Mouse (Mus musculus) embryonic facial prominence, embryonic 12.5 days (tissue): ENCODE measurements around the gene Gpc6. TPM values are rescaled to one million over a fixed set of nuclear protein-coding genes. Genes with fewer than 3 reads are reported as not detected.

Source experiments
- ATAC-seq: fragments of 200-750 bp; cut with Nextera tagmentation; 2 replicates; pipeline ENCODE4 v1.8.0; 2017; ENCODE audit not compliant: insufficient number of reproducible peaks, insufficient read depth, low FRiP score, low TSS enrichment
- H3K27ac ChIP-seq: fragments of 300-500 bp; sonication (generic); 2 replicates; pipeline ENCODE4 v1.5.1; 2016; ENCODE audit warnings: mild to moderate bottlenecking
- H3K27me3 ChIP-seq: fragments of 300-500 bp; sonication (generic); 2 replicates; pipeline ENCODE4 v1.6.1; 2016; ENCODE audit warnings: mild to moderate bottlenecking, moderate library complexity
- H3K36me3 ChIP-seq: fragments of 300-500 bp; sonication (generic); 2 replicates; pipeline ENCODE4 v1.6.1; 2016; ENCODE audit warnings: mild to moderate bottlenecking
- H3K4me1 ChIP-seq: fragments of 300-500 bp; sonication (generic); 2 replicates; pipeline ENCODE4 v1.6.1; 2016
- H3K4me2 ChIP-seq: fragments of 300-500 bp; sonication (generic); replicated peaks from 2 replicates; pipeline ENCODE4 v1.6.1; 2016; ENCODE audit warnings: mild to moderate bottlenecking, moderate library complexity
- H3K4me3 ChIP-seq: fragments of 300-500 bp; sonication (generic); 2 replicates; pipeline ENCODE4 v1.5.1; 2016; ENCODE audit warnings: mild to moderate bottlenecking
- H3K9ac ChIP-seq: fragments of 300-500 bp; sonication (generic); 2 replicates; pipeline ENCODE4 v1.6.1; 2016; ENCODE audit warnings: mild to moderate bottlenecking, moderate library complexity
- H3K9me3 ChIP-seq: fragments of 300-500 bp; sonication (generic); 2 replicates; pipeline ENCODE4 v1.6.1; 2016; ENCODE audit warnings: mild to moderate bottlenecking, moderate library complexity
- WGBS: fragments of 180-500 bp; shearing (Covaris S2); methylation state at CpG from one replicate; pipeline ENCODE4 v1.1.7; 2016; 5-methylcytosine and 5-hydroxymethylcytosine counted together
- polyA plus RNA-seq: library from polyadenylated mRNA; unstranded; fragments of >200 nt; fragmentation: Nextera tagmentation; extraction: Ambion mirVana; gene quantifications from 2 replicates; pipeline ENCODE4 v1.2.1, GENCODE M21; 2016

Gpc6 gene
- polyA plus RNA-seq, 1 experiment from 2014 or later, result 76.9 TPM

GRCm38 (mm10) chr14:117695565-117695964, 770.5 kb downstream of the Gpc6 start:
- no peak overlapping the region for H3K27ac ChIP-seq
- no peaks in the 10 kb centered on the region for H3K27me3 ChIP-seq
- H3K36me3 ChIP-seq, result no peaks in the 10 kb centered on the region
- H3K4me2 ChIP-seq, result no peak overlapping the region
- no peak for ATAC-seq
- no peak overlapping the region for H3K4me3 ChIP-seq
- no peaks in the 10 kb centered on the region for H3K4me1 ChIP-seq
- no peak overlapping the region for H3K9ac ChIP-seq
- H3K9me3 ChIP-seq, result no peaks in the 10 kb centered on the region
- 91% methylated on average over 8 of the region's 8 CpGs for WGBS

GRCm38 (mm10) chr14:117700670-117701280, 775.7 kb downstream of the Gpc6 start:
- Histone ChIP-seq H3K9me3 (no peaks in the 10 kb centered on the region), H3K27me3 (no peaks in the 10 kb centered on the region), H3K9ac (no peak overlapping the region), H3K4me3 (no peak overlapping the region), H3K27ac (no peak overlapping the region), H3K4me2 (no peak overlapping the region), H3K4me1 (no peaks in the 10 kb centered on the region), H3K36me3 (no peaks in the 10 kb centered on the region)
- ATAC-seq, result no peak
- WGBS, result 77% methylated on average over 10 of the region's 10 CpGs

GRCm38 (mm10) chr14:117708817-117709216, 783.7 kb downstream of the Gpc6 start:
- 86% methylated on average over 3 of the region's 3 CpGs for WGBS
- Histone ChIP-seq H3K4me2 (no peak overlapping the region), H3K27ac (no peak overlapping the region), H3K4me1 (peaks cover 8% of the 10 kb centered on the region), H3K4me3 (no peak overlapping the region), H3K27me3 (no peaks in the 10 kb centered on the region), H3K9ac (no peak overlapping the region), H3K9me3 (no peaks in the 10 kb centered on the region), H3K36me3 (no peaks in the 10 kb centered on the region)
- ATAC-seq, result no peak

GRCm38 (mm10) chr14:117710463-117710911, 785.4 kb downstream of the Gpc6 start:
- Histone ChIP-seq H3K36me3 (no peaks in the 10 kb centered on the region), H3K4me1 (peaks cover 13% of the 10 kb centered on the region), H3K9me3 (no peaks in the 10 kb centered on the region), H3K4me2 (no peak overlapping the region), H3K4me3 (no peak overlapping the region), H3K9ac (no peak overlapping the region), H3K27me3 (no peaks in the 10 kb centered on the region), H3K27ac (no peak overlapping the region)
- 73% methylated on average over 10 of the region's 10 CpGs for WGBS
- no peak for ATAC-seq

GRCm38 (mm10) chr14:117712311-117712710, 787.2 kb downstream of the Gpc6 start:
- WGBS, result 94% methylated on average over 7 of the region's 7 CpGs
- Histone ChIP-seq H3K9ac (no peak overlapping the region), H3K36me3 (no peaks in the 10 kb centered on the region)

GRCm38 (mm10) chr14:117714165-117714564, 789.0 kb downstream of the Gpc6 start:
- Histone ChIP-seq H3K36me3 (no peaks in the 10 kb centered on the region), H3K27me3 (no peaks in the 10 kb centered on the region), H3K27ac (no peak overlapping the region), H3K9ac (no peak overlapping the region), H3K4me2 (no peak overlapping the region), H3K9me3 (no peaks in the 10 kb centered on the region), H3K4me3 (no peak overlapping the region), H3K4me1 (peaks cover 13% of the 10 kb centered on the region)
- ATAC-seq, result no peak
- WGBS, result 42% methylated on average over 8 of the region's 8 CpGs

More at GRCm38 (mm10) chr14:117712311-117712710, 787.2 kb downstream of the Gpc6 start:
- no peak for ATAC-seq
- no peak overlapping the region for H3K27ac ChIP-seq
- no peaks in the 10 kb centered on the region for H3K9me3 ChIP-seq
- no peaks in the 10 kb centered on the region for H3K27me3 ChIP-seq
- peaks cover 13% of the 10 kb centered on the region for H3K4me1 ChIP-seq
- H3K4me2 ChIP-seq, result no peak overlapping the region
- H3K4me3 ChIP-seq, result no peak overlapping the region

GRCm38 (mm10) chr14:117716305-117716704, 791.2 kb downstream of the Gpc6 start:
- no peak for ATAC-seq
- Histone ChIP-seq H3K27ac (no peak overlapping the region), H3K36me3 (no peaks in the 10 kb centered on the region), H3K4me3 (no peak overlapping the region), H3K4me1 (peaks cover 13% of the 10 kb centered on the region), H3K4me2 (no peak overlapping the region), H3K9ac (no peak overlapping the region), H3K27me3 (no peaks in the 10 kb centered on the region), H3K9me3 (no peaks in the 10 kb centered on the region)
- WGBS, result 90% methylated on average over 3 of the region's 3 CpGs

- Histone ChIP-seq H3K4me3 (no peak overlapping the region), H3K4me1 (no peaks in the 10 kb centered on the region), H3K36me3 (no peaks in the 10 kb centered on the region), H3K27ac (no peak overlapping the region), H3K4me2 (no peak overlapping the region), H3K27me3 (no peaks in the 10 kb centered on the region), H3K9ac (no peak overlapping the region), H3K9me3 (no peaks in the 10 kb centered on the region)
- WGBS, result 89% methylated on average over 2 of the region's 2 CpGs
- no peak for ATAC-seq
Measured at GRCm38 (mm10) chr14:117728741-117729140, 803.6 kb downstream of the Gpc6 start.

GRCm38 (mm10) chr14:117755231-117755630, 830.1 kb downstream of the Gpc6 start:
- no peaks in the 10 kb centered on the region for H3K36me3 ChIP-seq
- H3K4me1 ChIP-seq, result no peaks in the 10 kb centered on the region
- 72% methylated on average over 7 of the region's 7 CpGs for WGBS
- no peak overlapping the region for H3K27ac ChIP-seq
- H3K4me3 ChIP-seq, result no peak overlapping the region
- no peaks in the 10 kb centered on the region for H3K27me3 ChIP-seq
- 0 out of 2 replicates have a peak, but pooled peaks cover 3% of the 10 kb centered on the region for H3K9me3 ChIP-seq
- H3K4me2 ChIP-seq, result no peak overlapping the region
- ATAC-seq, result no peak
- H3K9ac ChIP-seq, result no peak overlapping the region

GRCm38 (mm10) chr14:117756505-117756904, 831.4 kb downstream of the Gpc6 start:
- no peaks in the 10 kb centered on the region for H3K4me1 ChIP-seq
- no peaks in the 10 kb centered on the region for H3K36me3 ChIP-seq
- H3K4me3 ChIP-seq, result no peak overlapping the region
- H3K27ac ChIP-seq, result no peak overlapping the region
- ATAC-seq, result no peak
- H3K4me2 ChIP-seq, result no peak overlapping the region
- WGBS, result 78% methylated on average over 7 of the region's 7 CpGs
- no peaks in the 10 kb centered on the region for H3K27me3 ChIP-seq
- H3K9ac ChIP-seq, result no peak overlapping the region
- no peaks in the 10 kb centered on the region for H3K9me3 ChIP-seq

- ATAC-seq, result no peak
- Histone ChIP-seq H3K4me2 (no peak overlapping the region), H3K4me1 (peaks cover 5% of the 10 kb centered on the region; the same call in 1 of the 2 replicates), H3K36me3 (no peaks in the 10 kb centered on the region), H3K27me3 (no peaks in the 10 kb centered on the region), H3K9me3 (no peaks in the 10 kb centered on the region), H3K9ac (no peak overlapping the region), H3K4me3 (no peak overlapping the region), H3K27ac (no peak overlapping the region)
- WGBS, result 81% methylated on average over 6 of the region's 6 CpGs
Measured at GRCm38 (mm10) chr14:117757790-117758358, 832.8 kb downstream of the Gpc6 start.

- no peaks in the 10 kb centered on the region for H3K9me3 ChIP-seq
- H3K9ac ChIP-seq, result no peak overlapping the region
- H3K36me3 ChIP-seq, result no peaks in the 10 kb centered on the region
- no peaks in the 10 kb centered on the region for H3K27me3 ChIP-seq
- peaks cover 8% of the 10 kb centered on the region; the same call in 1 of the 2 replicates for H3K4me1 ChIP-seq
- H3K27ac ChIP-seq, result no peak overlapping the region
- H3K4me2 ChIP-seq, result no peak overlapping the region
- ATAC-seq, result no peak
- WGBS, result 52% methylated on average over 4 of the region's 4 CpGs
- H3K4me3 ChIP-seq, result no peak overlapping the region
Measured at GRCm38 (mm10) chr14:117760830-117761517, 835.9 kb downstream of the Gpc6 start.
